Mouse (Mus musculus) large intestine, adult 2 months (tissue): ENCODE measurements at regions not wholly inside any gene's neighbourhood (a gene's known extent, or its start where the extent isn't known, plus 50 kb on each side); places are given as distances from the start of the nearest gene placed in this dataset.
"Not testable (repeated sequence)": the region's sequence is repeated elsewhere in the genome, so short reads cannot be mapped to it uniquely, and the experiment has no call there.

Experiments
- DNase-seq: peaks from one replicate; pipeline ENCODE4 v3.0.0-alpha.2; 2012; ENCODE audit warnings: low read depth, low spot score
- WGBS: fragments of 180-500 bp; shearing (Covaris S2); methylation state at CpG from one replicate; pipeline ENCODE4 v1.1.7; 2018; 5-methylcytosine and 5-hydroxymethylcytosine counted together

DNA sequence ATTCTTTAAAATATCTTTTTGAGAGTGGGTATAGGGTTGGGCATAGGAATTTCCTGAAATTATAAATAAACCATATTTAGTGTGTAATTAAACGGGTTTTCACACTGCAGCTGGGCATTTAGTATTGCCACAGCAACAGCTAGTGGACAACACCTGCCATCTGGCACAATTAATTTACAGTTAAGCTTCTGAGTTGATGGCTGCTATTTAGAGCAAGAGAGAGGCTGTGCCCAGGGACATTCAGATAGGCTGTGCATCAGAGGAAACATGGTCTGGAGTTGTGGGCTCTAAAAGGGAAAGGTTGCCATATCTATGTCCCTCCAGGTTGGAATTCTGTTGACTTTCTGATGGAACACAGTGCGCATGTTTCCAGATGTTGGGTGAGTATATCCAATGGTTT, 227.1 kb downstream of the Pth2r start:
- 80% methylated on average over 2 of the region's 2 CpGs for WGBS
- no peak for DNase-seq

DNA sequence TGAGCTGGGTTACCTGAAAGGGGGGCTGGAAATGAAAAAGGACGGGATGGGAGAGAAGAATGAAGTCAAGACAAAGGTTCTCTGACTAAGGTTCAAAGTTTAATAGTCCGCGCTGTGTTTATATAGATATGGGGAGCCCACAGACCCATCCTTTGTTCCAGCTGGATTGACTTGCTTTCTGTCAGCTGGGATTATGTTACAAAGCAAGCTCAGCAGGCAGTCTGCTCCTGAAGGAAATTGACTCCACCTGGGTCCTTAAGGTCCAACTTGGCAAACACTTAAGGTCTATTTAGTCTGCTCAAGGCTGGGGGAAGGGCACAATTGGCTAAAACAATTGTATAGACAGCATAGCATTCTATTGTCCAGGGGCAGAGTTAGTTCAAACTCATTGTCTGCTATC, 253.8 kb downstream of the Pth2r start:
- 39% methylated on average over 3 of the region's 3 CpGs for WGBS

DNA sequence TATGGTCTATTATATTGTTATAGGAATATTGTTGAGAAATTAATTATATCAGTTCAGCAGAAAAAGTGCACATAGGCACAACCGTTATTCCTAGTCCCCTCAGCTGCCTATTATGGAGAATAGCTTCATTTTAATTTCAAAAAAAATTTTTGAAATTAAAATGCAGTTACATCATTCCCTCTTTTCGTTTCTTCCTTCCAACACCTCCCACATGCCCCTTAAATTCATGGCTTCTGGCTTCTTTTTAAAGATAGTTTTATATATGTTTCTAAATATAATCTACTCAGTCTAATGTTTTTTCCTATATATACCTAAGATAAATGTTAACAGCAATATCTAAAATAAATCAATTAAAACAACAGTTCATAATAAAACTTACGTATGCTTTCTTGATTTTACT, 256.7 kb downstream of the Pth2r start:
- DNase-seq: no peak
- WGBS: 63% methylated on average over 3 of the region's 3 CpGs

More for the DNA sequence above, 253.8 kb downstream of the Pth2r start:
- no peak for DNase-seq

DNA sequence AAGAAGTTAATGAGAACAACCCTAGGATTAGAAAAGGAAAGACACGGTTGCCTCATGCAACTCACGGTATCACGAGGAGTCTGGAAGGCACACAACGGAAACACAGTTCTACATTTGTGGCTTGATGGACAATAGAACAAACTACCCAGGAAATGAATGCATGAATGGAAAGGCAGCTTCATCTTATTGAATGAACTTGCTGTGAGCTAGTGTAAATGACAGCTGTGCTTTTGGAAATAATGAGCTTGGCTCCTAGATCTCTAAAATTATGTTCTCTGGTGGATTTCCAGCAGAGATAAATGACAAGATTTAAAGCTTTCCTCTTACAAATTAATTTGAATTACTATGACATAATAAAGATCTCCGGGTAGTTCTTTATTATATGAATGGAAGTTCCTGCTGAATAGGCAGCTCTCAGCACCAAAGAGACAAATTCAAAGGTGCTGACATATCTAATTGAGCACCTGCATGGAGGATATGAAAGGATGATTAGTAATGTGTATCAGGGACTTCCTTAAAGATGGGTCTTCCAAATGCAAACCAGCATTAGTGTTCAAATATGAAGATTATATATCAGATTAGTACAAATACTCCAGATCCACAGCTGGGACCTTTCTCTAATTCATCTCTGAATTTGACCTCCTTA, 262.5 kb downstream of the Pth2r start:
- WGBS: 89% methylated on average over 5 of the region's 5 CpGs
- no peak for DNase-seq

DNA sequence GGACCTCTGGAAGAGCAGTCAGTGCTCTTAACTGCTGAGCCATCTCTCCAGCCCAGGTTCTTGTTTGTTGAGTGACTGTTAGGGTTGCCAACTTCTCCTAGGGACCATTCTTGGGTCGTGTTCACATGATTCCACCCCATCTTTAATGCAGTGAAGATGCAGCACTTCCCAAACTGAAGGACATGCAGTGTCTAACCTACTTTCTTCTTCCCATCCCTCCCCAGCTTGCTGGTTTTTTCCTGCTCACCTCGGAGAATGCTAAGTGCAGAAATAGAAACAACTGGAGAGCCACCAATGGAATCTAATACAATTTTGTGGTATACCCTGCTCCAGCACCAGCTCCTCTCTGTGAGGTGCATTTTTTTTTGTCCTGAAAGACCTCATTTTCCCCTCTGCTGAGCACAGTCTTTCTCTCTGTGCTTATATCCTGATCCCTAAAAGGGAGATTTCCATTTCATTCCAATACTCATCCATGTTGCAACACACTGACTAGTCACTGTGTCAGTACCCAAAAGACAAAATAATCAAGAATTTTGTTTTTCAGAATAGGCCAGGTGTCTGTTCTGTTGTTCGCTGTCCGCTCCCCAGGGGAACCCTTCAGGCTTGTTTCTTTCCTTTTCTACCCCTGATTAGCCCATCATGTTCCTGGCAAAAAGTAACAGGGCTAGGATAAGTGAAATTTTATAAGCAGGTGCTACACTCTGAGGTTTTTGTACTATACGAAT, 263.6 kb downstream of the Pth2r start:
- no peak for DNase-seq
- 72% methylated on average over 5 of the region's 5 CpGs for WGBS

DNA sequence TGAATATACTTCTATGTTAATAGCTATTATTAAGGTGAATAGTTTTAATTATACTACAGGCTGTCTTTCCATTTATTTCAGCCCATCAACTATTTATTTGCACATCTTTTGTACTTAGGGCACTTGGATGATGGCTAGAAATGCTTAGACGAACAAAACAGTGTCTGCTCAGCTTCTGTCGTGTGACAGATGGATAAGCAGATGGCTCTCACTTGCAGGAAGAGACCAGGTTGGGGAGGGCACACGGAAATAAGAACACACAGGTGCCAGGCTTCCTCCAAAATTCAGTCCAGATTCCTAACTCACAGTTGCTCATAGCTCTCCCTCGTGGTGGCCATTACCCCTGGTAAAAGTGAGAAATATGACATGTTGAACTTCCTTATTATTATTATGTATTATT, 267.0 kb downstream of the Pth2r start:
- 69% methylated on average over 4 of the region's 4 CpGs for WGBS
- no peak for DNase-seq

DNA sequence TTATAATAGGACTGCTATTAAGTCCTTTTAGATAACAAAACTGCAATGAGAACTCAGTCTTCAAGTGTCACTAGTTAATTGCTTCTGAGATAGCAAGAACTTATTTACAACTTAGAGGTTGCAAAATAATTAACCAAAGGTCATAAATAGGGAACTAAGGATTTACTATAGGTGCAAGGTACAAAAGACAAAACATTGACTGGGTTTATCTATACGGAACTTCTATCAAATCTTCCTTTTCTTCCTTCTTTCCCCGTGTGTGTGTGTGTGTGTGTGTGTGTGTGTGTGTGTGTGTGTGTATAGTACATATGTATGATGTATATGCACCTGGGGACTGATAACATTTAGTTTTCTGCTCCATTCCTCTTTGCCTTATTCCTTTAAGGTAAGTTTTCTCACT, 305.5 kb downstream of the Pth2r start:
- 31% methylated on average over 2 of the region's 2 CpGs for WGBS
- DNase-seq: no peak

DNA sequence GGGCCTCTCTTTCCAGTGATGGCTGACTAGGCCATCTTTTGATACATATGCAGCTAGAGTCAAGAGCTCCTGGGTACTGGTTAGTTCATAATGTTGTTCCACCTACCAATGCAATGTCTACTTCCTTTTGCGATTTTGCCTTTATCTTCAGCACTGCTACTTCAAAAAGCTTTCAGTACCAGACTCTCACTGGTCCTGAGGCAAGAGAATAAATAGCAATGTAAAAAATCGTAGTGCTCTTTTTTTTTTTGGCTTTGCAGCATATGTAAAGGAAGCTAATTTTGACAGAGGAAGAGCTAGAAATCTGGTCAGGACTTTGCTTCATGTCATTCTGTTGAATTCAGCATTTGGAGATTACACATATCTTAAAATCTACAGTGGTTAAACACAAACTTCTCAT, 291.0 kb upstream of the Crygf start:
- 82% methylated on average over 2 of the region's 2 CpGs for WGBS
- DNase-seq: no peak

DNA sequence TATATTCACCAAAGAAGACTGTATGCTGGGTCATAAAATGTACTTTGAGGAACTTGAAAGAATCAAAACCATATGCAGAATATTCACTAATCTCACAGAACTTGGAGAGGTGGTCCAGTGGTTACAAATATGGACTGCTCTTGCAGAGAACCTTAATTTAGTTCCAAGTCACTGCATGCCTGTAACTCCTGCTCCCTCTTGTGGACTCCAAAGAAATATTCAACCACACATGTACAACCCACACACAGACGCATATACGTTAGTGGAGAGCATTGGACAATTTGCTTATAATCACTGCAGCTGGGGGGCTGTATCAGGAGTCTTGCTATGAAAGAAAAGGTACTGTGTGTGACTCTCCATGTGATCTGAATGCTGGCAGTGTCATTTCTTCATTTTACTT, 271.9 kb upstream of the Crygf start:
- WGBS: 78% methylated on average over 2 of the region's 2 CpGs
- DNase-seq: no peak

DNA sequence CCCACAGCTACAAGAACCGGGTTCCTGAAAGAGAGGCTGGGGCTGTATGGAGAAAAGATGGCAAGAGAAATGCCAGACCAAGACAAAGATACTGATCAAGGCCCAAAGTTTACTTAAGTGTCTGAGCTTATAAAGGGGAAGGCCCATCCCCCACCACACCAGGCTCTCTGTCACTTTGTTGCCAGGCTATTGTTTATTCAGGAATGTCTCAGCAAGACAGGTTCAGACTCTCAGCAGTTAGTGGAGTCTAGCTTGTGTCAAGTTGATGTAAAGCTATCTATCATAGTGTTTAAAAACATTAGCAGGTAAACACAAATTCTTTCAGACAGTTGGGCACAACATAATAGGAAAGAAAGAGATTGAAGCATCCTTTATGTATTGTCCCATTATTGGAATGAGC, 244.4 kb upstream of the Crygf start:
- WGBS: 28% methylated on average over 1 of the region's 1 CpGs
- DNase-seq: no peak

DNA sequence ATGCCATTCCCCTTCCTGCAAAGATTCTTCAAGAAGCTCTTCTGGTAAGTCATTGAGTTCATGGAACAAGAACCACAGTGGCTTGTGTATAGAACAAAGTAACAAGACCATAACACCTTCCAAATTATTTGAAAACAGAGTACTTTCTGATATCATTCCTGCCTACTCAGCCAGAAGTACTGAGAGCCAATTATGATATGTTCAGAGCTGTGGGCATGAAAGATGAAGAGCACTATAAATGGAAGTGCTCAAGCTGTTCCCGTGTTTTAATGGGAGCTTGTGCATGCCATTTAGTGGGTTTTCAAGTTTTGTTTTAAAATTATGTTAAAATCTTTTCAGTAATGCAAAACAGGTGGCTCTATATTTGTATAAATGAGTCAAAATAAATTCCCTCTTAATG, 239.0 kb upstream of the Crygf start:
- DNase-seq: no peak
- WGBS: 77% methylated on average over 1 of the region's 1 CpGs

DNA sequence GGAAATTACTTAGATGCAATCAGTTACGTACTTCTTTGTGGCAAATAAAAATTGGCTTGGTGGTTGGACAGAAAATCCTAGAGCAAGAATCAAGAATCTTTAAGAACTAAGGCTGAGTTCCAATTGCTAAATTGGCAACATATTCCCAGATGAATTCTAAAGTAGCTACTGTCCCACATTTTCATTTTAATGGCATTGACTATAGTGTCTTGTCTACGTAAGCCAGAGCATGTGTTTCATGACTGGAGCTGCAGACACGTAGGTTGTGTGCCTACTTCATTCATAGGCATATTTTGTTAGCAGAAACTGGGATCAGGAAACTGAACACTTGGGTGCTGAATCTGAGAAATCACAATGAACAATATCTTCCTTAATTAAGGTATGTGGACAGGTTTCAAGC, 196.1 kb upstream of the Crygf start:
- 78% methylated on average over 3 of the region's 3 CpGs for WGBS
- no peak for DNase-seq

DNA sequence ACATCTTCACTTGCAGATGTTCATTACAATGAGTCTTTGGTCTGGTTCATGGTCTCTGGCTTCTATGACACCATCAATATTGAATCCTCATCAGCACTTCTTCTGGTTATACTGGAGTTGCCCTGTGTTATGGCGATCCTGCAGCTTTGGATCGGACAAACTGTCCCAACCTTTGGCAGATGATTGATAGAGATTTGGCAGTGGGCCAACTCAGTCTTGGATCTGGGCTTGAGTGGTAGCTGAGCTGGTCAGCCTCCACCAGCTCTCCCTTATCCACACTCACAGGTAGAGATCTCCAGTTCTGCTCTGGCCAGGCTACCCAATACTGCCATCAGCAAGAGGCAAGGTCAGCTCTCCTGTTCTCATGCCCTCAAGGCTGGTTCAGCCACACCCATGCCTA, 168.4 kb upstream of the Crygf start:
- WGBS: 38% methylated on average over 2 of the region's 2 CpGs
- DNase-seq: no peak

DNA sequence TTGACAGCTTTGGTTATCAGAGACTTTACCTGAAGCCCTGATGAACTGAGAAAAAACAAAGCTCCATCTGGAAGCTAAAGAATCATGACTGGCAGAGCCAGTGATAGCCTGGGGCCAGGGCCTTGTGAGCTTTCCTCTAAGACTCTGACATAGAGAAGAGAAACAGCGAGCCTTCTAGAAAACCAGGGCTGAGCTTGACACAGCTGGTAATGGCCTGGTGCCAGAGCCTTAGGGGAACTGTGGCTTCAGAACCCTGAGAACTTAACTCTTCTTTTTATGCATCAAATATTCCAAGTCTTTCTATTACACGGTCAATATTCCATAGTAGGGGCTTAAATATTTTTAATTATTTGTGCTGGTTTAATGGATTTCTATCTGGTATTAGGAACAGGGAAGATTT, 165.2 kb upstream of the Crygf start:
- 74% methylated on average over 2 of the region's 2 CpGs for WGBS
- no peak for DNase-seq

DNA sequence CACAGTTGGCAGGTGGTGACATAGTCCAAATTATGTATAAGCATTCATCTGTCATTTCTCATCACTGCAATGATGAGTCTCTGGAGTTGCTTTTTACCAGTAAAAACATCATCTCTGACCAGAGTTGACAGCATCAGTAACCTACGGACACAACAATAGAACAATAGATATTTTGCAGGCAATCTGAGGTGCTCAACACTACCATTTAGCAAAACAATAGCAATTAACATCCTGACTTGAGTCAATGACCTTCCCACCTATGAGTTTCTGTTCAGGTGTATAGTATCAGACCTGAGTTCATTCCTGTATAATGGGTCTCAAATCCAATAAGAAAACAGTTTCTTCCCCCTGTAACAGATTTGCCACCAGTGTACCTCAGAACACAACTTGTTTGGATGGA, 126.1 kb upstream of the Crygf start:
- no peak for DNase-seq
- 81% methylated on average over 1 of the region's 1 CpGs for WGBS

DNA sequence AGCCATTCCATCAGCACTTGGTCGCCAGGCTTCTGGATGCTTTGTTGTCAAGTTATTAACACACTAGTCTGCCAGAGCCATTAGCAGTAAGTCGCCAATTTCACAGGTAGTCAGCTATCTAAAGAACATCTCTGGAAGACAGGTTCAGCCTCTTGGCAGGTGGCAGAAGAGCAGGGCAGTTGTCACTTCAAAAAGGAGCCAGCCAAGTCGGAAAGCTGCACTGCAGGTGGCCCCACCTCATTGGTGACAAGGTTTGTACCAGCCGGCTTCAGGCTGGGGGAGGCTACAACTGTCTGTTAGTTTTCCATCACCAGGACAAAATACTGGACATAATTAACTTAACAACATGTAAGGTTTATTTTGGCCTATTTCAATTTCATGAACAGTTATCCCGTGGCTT, 105.5 kb upstream of the Crygf start:
- 67% methylated on average over 5 of the region's 5 CpGs for WGBS

DNA sequence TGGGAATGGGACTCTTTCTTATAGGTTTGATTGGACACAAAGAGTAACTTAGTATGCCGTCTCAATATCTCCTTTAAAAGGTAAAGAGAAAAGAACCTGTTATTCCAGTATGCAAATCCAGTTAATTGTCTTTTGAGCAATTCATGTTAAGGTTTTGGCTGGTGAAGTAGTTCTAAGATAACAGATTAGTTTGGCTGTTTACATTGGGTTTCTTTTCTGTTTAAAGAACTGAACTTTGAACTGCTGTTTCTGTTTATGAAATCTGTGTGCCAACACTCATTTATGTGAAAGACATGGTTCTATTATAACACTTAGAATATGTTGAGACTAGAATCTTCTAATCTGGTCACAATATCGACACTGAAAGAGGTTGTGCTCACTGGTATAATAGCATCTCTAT, 85.2 kb upstream of the Crygf start:
- 24% methylated on average over 2 of the region's 2 CpGs for WGBS
- peak; percentile 38 for DNase-seq

More for the DNA sequence above, 105.5 kb upstream of the Crygf start:
- DNase-seq: no peak

DNA sequence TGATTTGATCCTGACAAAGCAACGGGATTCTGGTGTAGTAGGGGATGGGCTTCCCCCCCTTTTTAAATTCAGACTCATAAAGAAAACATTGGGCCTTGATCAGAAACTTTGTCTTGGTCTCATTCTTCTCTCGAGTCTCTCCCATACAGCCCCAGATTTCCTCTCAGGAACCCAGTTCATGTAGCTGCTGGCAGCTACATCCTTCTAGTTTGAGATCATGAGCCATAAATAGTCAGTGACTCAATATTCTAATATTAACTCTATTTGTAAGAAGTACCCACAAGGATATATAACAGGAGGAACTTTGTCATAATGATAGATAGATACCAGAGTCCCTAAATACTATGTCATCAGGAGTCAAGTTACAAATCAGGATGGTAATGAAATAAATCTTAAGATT, 79.3 kb upstream of the Crygf start:
- 44% methylated on average over 2 of the region's 2 CpGs for WGBS

DNA sequence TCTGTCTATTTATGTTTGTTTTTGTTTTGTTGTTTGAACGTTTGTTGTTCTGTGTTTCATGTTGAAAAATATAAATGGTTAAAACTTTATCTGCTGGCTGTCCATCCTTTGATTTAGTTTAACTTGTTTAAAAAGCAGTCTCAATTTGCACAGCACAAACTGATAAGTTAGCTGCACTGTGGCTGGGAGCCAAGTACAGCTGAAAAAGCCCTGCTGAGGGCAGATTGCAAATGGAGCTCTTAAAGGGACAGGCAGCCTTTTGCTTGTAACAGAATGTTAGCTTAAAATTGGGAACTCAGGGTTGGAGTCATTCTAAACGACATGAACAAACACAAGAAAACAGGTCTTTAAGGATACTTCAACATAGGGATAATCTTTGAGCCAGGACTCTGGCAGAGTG, 52.6 kb upstream of the Crygf start:
- DNase-seq: not testable (repeated sequence)
- WGBS: 52% methylated on average over 2 of the region's 2 CpGs

More for the DNA sequence above, 79.3 kb upstream of the Crygf start:
- DNase-seq: no peak
